Mouse (Mus musculus) kidney, postnatal 4 days (tissue): ENCODE results near the gene Wdr46.
"Not testable (repeated sequence)": the region's sequence is repeated elsewhere in the genome, so short reads cannot be mapped to it uniquely, and the experiment has no call there.

ENCODE experiments used
- DNase-seq, 2 experiments: peaks; one replicate each; pipeline ENCODE4 v3.0.0; 2021; ENCODE audit warnings: mixed read lengths in 2 of 2

The Wdr46 gene

GRCm38 (mm10) chr17:33940206-33940805 is at the start of gene Wdr46, which contains the start of gene Pfdn6:
TSS of gene Wdr46 (plus strand) at chr17:33940660.
TSS of gene Pfdn6 (minus strand) at chr17:33940343.
- DNase-seq, result peak; percentile 92 to 93

GRCm38 (mm10) chr17:33891357-33891756 is 49.1 kb upstream of the Wdr46 start:
- no peak for DNase-seq

- not testable (repeated sequence) for DNase-seq
These were observed 48.6 kb upstream of the Wdr46 start for GRCm38 (mm10) chr17:33891892-33892291.

GRCm38 (mm10) chr17:33892429-33892828 is 48.0 kb upstream of the Wdr46 start:
- DNase-seq, result no peak

- not testable (repeated sequence) for DNase-seq
These were observed 47.4 kb upstream of the Wdr46 start for GRCm38 (mm10) chr17:33893011-33893410.

- peak; percentile 55 to 64 for DNase-seq
These were observed 43.2 kb upstream of the Wdr46 start for GRCm38 (mm10) chr17:33897114-33897794.

- not testable (repeated sequence) for DNase-seq
These were observed 42.3 kb upstream of the Wdr46 start for GRCm38 (mm10) chr17:33898193-33898592.

- no peak for DNase-seq
These were observed 40.8 kb upstream of the Wdr46 start for GRCm38 (mm10) chr17:33899642-33900041.

- DNase-seq, result no peak
These were observed 40.0 kb upstream of the Wdr46 start for GRCm38 (mm10) chr17:33900281-33900988.

- no peak for DNase-seq
These were observed 39.5 kb upstream of the Wdr46 start for GRCm38 (mm10) chr17:33900989-33901314.

GRCm38 (mm10) chr17:33901653-33902052 is 38.8 kb upstream of the Wdr46 start:
- DNase-seq, result no peak

GRCm38 (mm10) chr17:33902079-33902478 is 38.4 kb upstream of the Wdr46 start:
- DNase-seq, result no peak

GRCm38 (mm10) chr17:33902491-33902890 is 38.0 kb upstream of the Wdr46 start:
- no peak for DNase-seq

GRCm38 (mm10) chr17:33903911-33904651 is 36.4 kb upstream of the Wdr46 start:
- DNase-seq, result not testable (repeated sequence)

- not testable (repeated sequence) for DNase-seq
These were observed 35.6 kb upstream of the Wdr46 start, which contains the start of gene Platr17 for GRCm38 (mm10) chr17:33904835-33905234. TSS of gene Platr17 (plus strand) at chr17:33905135.

- peak; percentile 60 to 74 for DNase-seq
These were observed 32.0 kb upstream of the Wdr46 start for GRCm38 (mm10) chr17:33908331-33909076.

- peak; percentile 99 to 100 for DNase-seq
These were observed 31.2 kb upstream of the Wdr46 start, which contains the start of gene Daxx for GRCm38 (mm10) chr17:33909077-33909868. TSS of gene Daxx (plus strand) at chr17:33909414.

GRCm38 (mm10) chr17:33909869-33910250 is 30.6 kb upstream of the Wdr46 start:
- peak; percentile 55 to 70 for DNase-seq

- no peak for DNase-seq
These were observed 30.0 kb upstream of the Wdr46 start for GRCm38 (mm10) chr17:33910346-33911051.

- DNase-seq, result no peak
These were observed 29.2 kb upstream of the Wdr46 start for GRCm38 (mm10) chr17:33911052-33911812.
